Mouse (Mus musculus): ENCODE measurements around the gene Dennd1b.

Gene Dennd1b

DNA sequence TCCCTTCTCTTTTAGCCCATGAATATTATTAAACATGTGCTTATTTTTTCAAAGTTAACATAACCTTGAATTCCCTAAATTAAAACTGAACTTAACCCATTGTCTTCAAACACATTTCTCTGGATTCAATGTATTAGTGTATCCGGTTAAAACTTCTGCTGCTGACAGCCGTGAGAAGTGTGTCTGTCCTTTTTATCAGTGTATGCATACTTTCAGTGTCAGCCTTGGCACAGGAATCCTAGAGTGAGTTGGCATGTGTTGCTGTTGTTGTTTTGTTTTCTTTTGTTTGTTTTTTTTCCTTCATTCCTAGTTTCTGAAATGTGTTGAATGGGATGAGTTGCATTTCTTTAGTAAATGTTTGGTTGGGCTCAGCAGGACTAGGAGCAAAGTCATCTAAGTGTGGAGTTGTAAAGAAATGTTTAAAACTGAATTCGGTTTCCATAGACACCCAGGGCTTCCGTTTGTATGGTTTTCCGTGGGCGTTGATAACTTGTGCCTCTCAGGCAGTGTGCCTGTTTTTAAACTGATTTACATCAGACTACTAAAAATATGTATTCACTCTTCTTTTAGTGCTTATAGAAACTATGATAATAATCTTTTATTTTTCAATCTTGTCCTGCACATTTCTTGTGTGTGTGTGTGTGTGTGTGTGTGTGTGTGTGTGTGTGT lies 217.4 kb downstream of the Dennd1b start:
- in situ Hi-C loops (cut with MboI): no loop called here

DNA sequence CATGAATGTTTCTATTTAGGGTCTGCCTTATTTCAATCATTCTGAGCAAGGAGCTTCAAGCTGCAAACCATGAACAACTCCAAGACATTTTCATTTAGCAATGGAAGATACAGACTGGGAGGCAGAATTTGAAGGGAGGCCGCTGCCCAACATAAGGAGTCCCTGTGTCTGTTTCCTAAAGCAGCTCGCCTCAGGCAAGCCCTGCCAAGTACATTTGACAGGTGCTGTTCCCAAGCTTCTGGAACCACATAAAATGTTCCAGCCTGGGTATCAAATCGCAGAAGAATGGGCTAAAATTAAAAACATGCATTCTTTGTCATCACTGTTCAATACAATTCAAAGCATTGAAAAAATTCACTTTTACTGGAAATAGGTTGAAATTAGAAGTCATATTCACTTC lies 229.4 kb downstream of the Dennd1b start:
- in situ Hi-C loops (cut with MboI): no loop called here

DNA sequence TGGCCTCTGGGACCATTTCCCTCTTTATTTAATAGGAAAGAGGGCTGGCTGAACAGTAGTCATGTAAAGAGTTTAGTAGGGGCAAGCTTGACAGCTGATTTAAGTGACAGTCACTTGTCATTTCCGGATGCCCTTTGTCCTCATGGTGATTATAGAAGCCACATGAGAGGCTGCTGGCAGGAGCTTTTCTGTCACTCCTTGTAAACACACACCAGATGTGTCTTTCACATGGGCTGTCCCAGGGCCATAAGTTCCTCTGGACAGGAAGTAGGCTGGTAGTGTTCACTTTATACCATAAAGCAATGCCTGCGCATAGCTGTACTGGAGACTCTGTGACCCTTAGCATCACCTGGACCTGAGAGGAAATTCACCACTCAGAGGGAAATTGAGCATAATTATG lies 230.8 kb downstream of the Dennd1b start:
- in situ Hi-C loops (cut with MboI): no loop called here

DNA sequence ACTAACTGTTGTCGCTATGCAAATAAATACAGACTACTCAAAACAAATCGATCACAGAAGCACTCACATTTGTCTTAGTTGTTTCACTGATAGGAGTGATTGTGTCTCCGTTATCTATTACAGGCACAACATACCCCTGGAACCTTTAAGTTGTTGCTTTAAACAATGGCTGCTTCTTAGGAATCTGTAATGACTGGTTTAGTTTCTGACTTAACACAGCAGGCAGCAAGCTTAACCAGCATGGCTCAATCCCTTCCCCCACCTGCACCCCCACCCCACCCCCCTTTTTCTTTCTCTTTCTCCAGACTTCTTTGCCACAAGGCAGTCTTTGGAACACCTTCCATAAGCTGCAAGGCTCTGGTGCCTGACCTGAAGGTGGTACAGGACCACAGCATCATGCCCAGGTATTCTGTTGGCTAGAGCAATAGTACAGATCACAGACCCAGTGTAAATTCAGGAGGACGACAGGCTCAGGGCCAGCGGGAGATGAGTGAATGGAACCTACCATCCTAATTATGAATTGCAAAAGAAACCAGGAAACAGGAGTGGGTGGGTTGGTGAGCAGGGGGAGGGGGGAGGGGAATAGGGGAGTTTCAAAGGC lies 231.3 kb downstream of the Dennd1b start:
- in situ Hi-C loops (cut with MboI): no loop called here

- in situ Hi-C loops (cut with MboI): no loop called here
Measured at GRCm38 (mm10) chr1:139203026-139203425, 239.8 kb downstream of the Dennd1b start.

- in situ Hi-C loops (cut with MboI): no loop called here
Measured at GRCm38 (mm10) chr1:139206259-139206658, 243.0 kb downstream of the Dennd1b start.

DNA sequence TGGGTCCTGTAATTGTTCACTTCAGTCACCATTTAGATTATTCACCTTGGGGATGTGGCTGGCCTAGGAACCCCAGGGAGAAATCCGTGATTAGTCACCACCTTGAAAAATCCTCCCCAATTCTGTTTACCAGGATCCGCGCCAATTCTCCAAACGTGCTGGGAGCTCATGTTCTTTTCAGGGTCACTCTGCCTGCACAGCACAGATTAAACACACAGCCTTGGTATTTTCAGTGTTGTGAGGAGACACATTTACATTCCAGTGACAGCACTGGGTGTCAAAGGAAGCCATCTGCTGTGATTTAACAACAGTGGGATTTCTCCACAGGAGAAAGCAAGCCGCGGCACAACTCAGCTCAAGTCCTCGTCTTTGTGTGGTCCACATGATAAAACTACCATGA lies 246.6 kb downstream of the Dennd1b start:
- in situ Hi-C loops (cut with MboI): no loop called here

DNA sequence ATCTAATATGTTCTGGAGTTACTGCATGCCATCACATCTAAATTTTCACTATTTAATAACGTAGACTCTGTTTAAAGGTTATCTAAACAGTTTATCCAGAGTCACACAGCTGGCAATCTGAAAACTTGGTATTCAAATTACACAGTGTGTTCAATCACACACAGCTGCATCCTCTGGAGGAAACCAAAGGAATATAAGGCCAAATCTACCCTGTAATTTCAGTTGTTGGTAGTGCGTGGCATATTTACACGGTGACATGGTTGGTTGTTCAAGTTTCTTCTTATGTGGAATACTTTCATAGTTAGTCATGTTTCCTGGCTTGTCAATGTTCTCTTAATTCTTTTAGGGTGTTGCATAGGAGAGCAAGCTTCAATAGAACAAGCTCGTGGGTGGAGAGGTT lies 247.3 kb downstream of the Dennd1b start:
- in situ Hi-C loops (cut with MboI): no loop called here

- in situ Hi-C loops (cut with MboI): no loop called here
Measured at GRCm38 (mm10) chr1:139215311-139215710, 252.1 kb downstream of the Dennd1b start.

- in situ Hi-C loops (cut with MboI): no loop called here
Measured at GRCm38 (mm10) chr1:139223804-139224203, 260.6 kb downstream of the Dennd1b start.

DNA sequence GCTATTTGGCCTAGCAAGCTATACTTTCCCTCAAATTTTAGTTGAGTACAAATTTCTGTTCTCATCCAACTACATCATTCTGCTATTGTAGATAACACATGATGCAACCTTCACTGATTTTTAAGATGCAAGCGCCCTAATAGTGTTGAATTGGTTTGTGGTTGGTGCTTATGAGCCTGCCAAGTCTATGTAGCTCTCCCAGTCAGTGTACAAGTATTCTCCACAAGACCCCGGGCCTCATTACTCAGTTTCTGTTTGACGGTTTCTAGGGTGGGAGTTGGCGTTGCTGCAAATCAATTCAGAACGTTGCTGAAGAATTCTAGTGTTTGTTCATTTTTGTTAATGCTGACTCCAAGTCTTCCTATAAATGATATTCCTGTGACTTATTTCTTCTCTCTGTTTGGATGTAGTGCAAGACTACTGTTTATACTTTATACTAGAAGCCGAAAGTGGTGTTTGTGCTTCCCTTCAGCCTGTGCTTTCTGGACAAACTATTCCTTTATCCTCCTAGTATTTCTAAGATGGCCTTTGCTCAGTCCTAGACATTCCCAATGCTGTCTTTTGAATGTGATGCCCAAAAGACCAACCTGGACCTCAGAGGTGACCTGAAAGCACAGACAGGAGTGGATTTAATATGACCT lies 261.2 kb downstream of the Dennd1b start:
- in situ Hi-C loops (cut with MboI): no loop called here

Measured in mature B cell (primary cell).